Comparison of ENCODE assay signal across 19 mouse cellular contexts in the genomic region with DNA sequence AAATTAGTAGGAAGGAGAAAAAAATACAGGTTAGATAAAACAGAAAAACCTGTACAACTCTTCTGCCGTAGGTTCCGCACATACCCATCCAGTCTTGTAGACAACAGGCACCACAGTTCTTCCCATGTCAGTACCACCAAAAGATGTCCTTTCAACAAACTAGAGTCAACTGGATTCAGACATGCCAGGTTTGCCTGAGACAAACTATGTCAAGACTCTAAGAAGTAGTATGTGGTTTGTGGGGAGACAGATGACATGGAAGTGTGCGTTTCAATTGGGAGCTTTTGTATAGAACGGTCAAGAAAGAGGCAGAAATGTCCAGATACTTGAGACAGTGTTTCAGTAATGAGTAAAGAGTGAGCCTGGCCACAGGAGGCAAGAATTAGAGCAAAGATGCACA.
DNase-seq lines count a peak whose midpoint lies in the region; ATAC-seq lines count a peak whose summit lies in the region.
"Had no signal": no experiment of that assay in that cellular context is flagged by ENCODE, and none has a peak within 500 bp of the region (broad histone marks: within the 10 kb centered on the region; RNA-seq: fewer than 3 reads in every experiment).

No protein-coding gene starts in this region.

- H3K4me3 ChIP-seq in heart, embryonic 10.5 days, result no peak overlapping the region
- H3K4me3 ChIP-seq in midbrain, embryonic 11.5 days (ENCODE audit: low read depth, low read length), result no peak overlapping the region
- no peak overlapping the region for H3K4me3 ChIP-seq in midbrain, embryonic 15.5 days

- H3K4me1 ChIP-seq in heart, embryonic 10.5 days, result peaks cover 18% of the 10 kb centered on the region
- peaks cover 12% of the 10 kb centered on the region; the same call in 1 of the 2 replicates for H3K4me1 ChIP-seq in midbrain, embryonic 11.5 days (ENCODE audit: control insufficient read depth, insufficient read depth, low read length)
- peaks cover 13% of the 10 kb centered on the region for H3K4me1 ChIP-seq in midbrain, embryonic 15.5 days

- ATAC-seq in midbrain, embryonic 11.5 days (ENCODE audit: low FRiP score), result no peak
- no peak for ATAC-seq in midbrain, embryonic 15.5 days (replicated peaks)
- ATAC-seq: activated CD4-positive, CD25-positive, alpha-beta regulatory T cell, adult 4 months; CD4-positive, CD25-positive, alpha-beta regulatory T cell, adult 4 months; Patski had no signal

- 90% methylated on average over 4 of the region's 4 CpGs for WGBS in heart, embryonic 10.5 days
- 88% methylated on average over 4 of the region's 4 CpGs for WGBS in midbrain, embryonic 11.5 days
- WGBS in midbrain, embryonic 15.5 days, result 92% methylated on average over 4 of the region's 4 CpGs

- H3K9me3 ChIP-seq in heart, embryonic 10.5 days, result no peaks in the 10 kb centered on the region
- no peaks in the 10 kb centered on the region for H3K9me3 ChIP-seq in midbrain, embryonic 11.5 days (ENCODE audit: control insufficient read depth, low read length)
- H3K9me3 ChIP-seq in midbrain, embryonic 15.5 days, result no peaks in the 10 kb centered on the region
- H3K9me3 ChIP-seq: G1E had no signal

- H3K9ac ChIP-seq in midbrain, embryonic 11.5 days (ENCODE audit: low read length), result no peak overlapping the region
- no peak overlapping the region for H3K9ac ChIP-seq in midbrain, embryonic 15.5 days

- peak; percentile 54 for DNase-seq in heart, adult 11 months
- DNase-seq in heart, embryonic 10.5 days (ENCODE audit: low spot score), result no peak
- DNase-seq in midbrain, embryonic 11.5 days (ENCODE audit: low spot score, missing footprints), result peak; percentile 81
- DNase-seq: adrenal gland, adult 2 months; adrenal gland, adult 8-10 months; adrenal gland, postnatal 10 days; adrenal gland, postnatal 14 days; adrenal gland, postnatal 25 days; adrenal gland, postnatal 36 days; B cell, adult 2 months; cerebellum, adult 11 months; cerebellum, adult 11-12 months; cerebellum, adult 18-20 months had no signal

- no peak overlapping the region for H3K4me2 ChIP-seq in midbrain, embryonic 11.5 days
- H3K4me2 ChIP-seq in midbrain, embryonic 15.5 days, result no peak overlapping the region

- H3K27ac ChIP-seq in heart, embryonic 10.5 days, result no peak overlapping the region
- no peak overlapping the region for H3K27ac ChIP-seq in midbrain, embryonic 11.5 days (ENCODE audit: low read depth, low read length)
- H3K27ac ChIP-seq in midbrain, embryonic 15.5 days, result no peak overlapping the region

- H3K27me3 ChIP-seq in heart, embryonic 10.5 days (ENCODE audit: insufficient read depth, poor library complexity, severe bottlenecking), result no peaks in the 10 kb centered on the region
- H3K27me3 ChIP-seq in midbrain, embryonic 11.5 days (ENCODE audit: control insufficient read depth, insufficient read depth, low read length), result no peaks in the 10 kb centered on the region
- no peaks in the 10 kb centered on the region for H3K27me3 ChIP-seq in midbrain, embryonic 15.5 days (replicated peaks)
- H3K27me3 ChIP-seq: CH12.LX, Patski had no signal

- H3K36me3 ChIP-seq in heart, embryonic 10.5 days, result no peaks in the 10 kb centered on the region
- H3K36me3 ChIP-seq in midbrain, embryonic 11.5 days (ENCODE audit: control insufficient read depth, insufficient read depth, low read length), result no peaks in the 10 kb centered on the region
- no peaks in the 10 kb centered on the region for H3K36me3 ChIP-seq in midbrain, embryonic 15.5 days (replicated peaks)
- H3K36me3 ChIP-seq: G1E had no signal
